Mouse (Mus musculus) heart, embryonic 14.5 days (tissue): Measurements from ENCODE around the gene 4930503B20Rik. TPM values are rescaled to one million over a fixed set of nuclear protein-coding genes. Genes with fewer than 3 reads are reported as not detected.

ENCODE experiments used
- ATAC-seq: fragments of 200-750 bp; cut with Nextera tagmentation; 2 replicates; pipeline ENCODE4 v1.8.0; 2017; ENCODE audit warnings: low read depth, moderate TSS enrichment; ENCODE audit not compliant: insufficient number of reproducible peaks, insufficient read depth, low FRiP score
- H3K27ac ChIP-seq, 2 experiments: fragments of 200-500 bp in 1 of 2; fragments of 300-500 bp in 1 of 2; sonication (generic) in 1 of 2; replicated peaks in 1 of 2; 2 replicates each; pipeline ENCODE4 v1.5.1; 2012 to 2014; ENCODE audit warnings: low read depth in 2 of 2, low read length in 2 of 2, control low read depth in 1 of 2, mild to moderate bottlenecking in 1 of 2, mixed read lengths in 1 of 2; ENCODE audit not compliant: control insufficient read depth in 1 of 2, insufficient read depth in 1 of 2
- H3K27me3 ChIP-seq: fragments of 300-500 bp; sonication (generic); 2 replicates; pipeline ENCODE4 v1.6.1; 2014; ENCODE audit warnings: mild to moderate bottlenecking, low read length, control low read depth; ENCODE audit not compliant: control insufficient read depth, insufficient read depth
- H3K36me3 ChIP-seq: fragments of 300-500 bp; sonication (generic); 2 replicates; pipeline ENCODE4 v1.6.1; 2014; ENCODE audit warnings: mild to moderate bottlenecking, control low read depth, low read length, mixed read lengths; ENCODE audit not compliant: control insufficient read depth, insufficient read depth
- H3K4me1 ChIP-seq, 2 experiments: fragments of 200-500 bp in 1 of 2; fragments of 300-500 bp in 1 of 2; sonication (generic) in 1 of 2; 2 replicates each; pipeline ENCODE4 v1.6.1; 2012 to 2014; ENCODE audit warnings: low read length in 2 of 2, control low read depth in 1 of 2, mixed read lengths in 1 of 2; ENCODE audit not compliant: control insufficient read depth in 2 of 2, insufficient read depth in 2 of 2
- H3K4me2 ChIP-seq: fragments of 300-500 bp; sonication (generic); 2 replicates; pipeline ENCODE4 v1.6.1; 2014; ENCODE audit warnings: mild to moderate bottlenecking, low read length
- H3K4me3 ChIP-seq, 2 experiments: fragments of 200-500 bp in 1 of 2; fragments of 300-500 bp in 1 of 2; sonication (generic) in 1 of 2; 2 replicates each; pipeline ENCODE4 v1.5.1; 2012 to 2014; ENCODE audit warnings: low read length in 2 of 2, mild to moderate bottlenecking in 2 of 2, control low read depth in 1 of 2, low read depth in 1 of 2, moderate library complexity in 1 of 2; ENCODE audit not compliant: control insufficient read depth in 1 of 2, insufficient read depth in 1 of 2
- H3K9ac ChIP-seq: fragments of 300-500 bp; sonication (generic); 2 replicates; pipeline ENCODE4 v1.6.1; 2014; ENCODE audit warnings: mild to moderate bottlenecking, low read length
- H3K9me3 ChIP-seq: fragments of 300-500 bp; sonication (generic); 2 replicates; pipeline ENCODE4 v1.6.1; 2016; ENCODE audit warnings: low read length, control low read depth; ENCODE audit not compliant: control insufficient read depth
- WGBS: fragments of 180-500 bp; shearing (Covaris S2); extraction: QIAGEN DNeasy Blood & Tissue Kit; methylation state at CpG from one replicate; pipeline ENCODE4 v1.1.7; 2014; 5-methylcytosine and 5-hydroxymethylcytosine counted together
- polyA plus RNA-seq: library from polyadenylated mRNA; unstranded; fragments of >200 nt; fragmentation: Nextera tagmentation; extraction: Ambion mirVana; gene quantifications from 2 replicates; pipeline ENCODE4 v1.2.1, GENCODE M21; 2014

4930503B20Rik gene
- polyA plus RNA-seq, 1 experiment from 2014 or later = not detected

- no peak for ATAC-seq
- Histone ChIP-seq H3K4me1 (peaks cover 10 to 17% of the 10 kb centered on the region in 2 experiments), H3K27ac (no peak overlapping the region), H3K4me3 (no peak overlapping the region), H3K36me3 (no peaks in the 10 kb centered on the region), H3K27me3 (no peaks in the 10 kb centered on the region), H3K9ac (no peak overlapping the region), H3K4me2 (no peak overlapping the region), H3K9me3 (no peaks in the 10 kb centered on the region)
- 84% methylated on average over 10 of the region's 10 CpGs for WGBS
Observed at GRCm38 (mm10) chr3:146650716-146651115, 401 bp downstream of the 4930503B20Rik start.

- Histone ChIP-seq H3K4me2 (no peak overlapping the region), H3K27ac (no peak overlapping the region), H3K27me3 (no peaks in the 10 kb centered on the region), H3K36me3 (no peaks in the 10 kb centered on the region), H3K9me3 (no peaks in the 10 kb centered on the region), H3K9ac (no peak overlapping the region), H3K4me1 (peaks cover 9 to 12% of the 10 kb centered on the region in 2 experiments), H3K4me3 (no peak overlapping the region)
- ATAC-seq = no peak
- WGBS = 71% methylated on average over 10 of the region's 10 CpGs
Observed at GRCm38 (mm10) chr3:146649311-146649894, 1.7 kb downstream of the 4930503B20Rik start.

GRCm38 (mm10) chr3:146641818-146642427 lies 9.2 kb downstream of the 4930503B20Rik start:
- H3K9ac ChIP-seq = no peak overlapping the region
- no peaks in the 10 kb centered on the region for H3K27me3 ChIP-seq
- H3K36me3 ChIP-seq = no peaks in the 10 kb centered on the region
- WGBS = 49% methylated on average over 4 of the region's 4 CpGs
- no peak overlapping the region for H3K4me3 ChIP-seq
- no peaks in the 10 kb centered on the region for H3K9me3 ChIP-seq
- peaks cover 0 to 8% of the 10 kb centered on the region in 2 experiments; a peak in 3 of 4 replicates for H3K4me1 ChIP-seq
- no peak overlapping the region for H3K4me2 ChIP-seq
- no peak for ATAC-seq
- no peak overlapping the region for H3K27ac ChIP-seq

GRCm38 (mm10) chr3:146632506-146632905 lies 18.6 kb downstream of the 4930503B20Rik start:
- H3K4me3 ChIP-seq = no peak overlapping the region
- peaks cover 0 to 4% of the 10 kb centered on the region in 2 experiments; a peak in 1 of 4 replicates for H3K4me1 ChIP-seq
- H3K9me3 ChIP-seq = no peaks in the 10 kb centered on the region
- H3K27me3 ChIP-seq = no peaks in the 10 kb centered on the region
- H3K36me3 ChIP-seq = no peaks in the 10 kb centered on the region
- no peak for ATAC-seq
- no peak overlapping the region for H3K9ac ChIP-seq
- H3K4me2 ChIP-seq = no peak overlapping the region
- H3K27ac ChIP-seq = no peak overlapping the region
- WGBS = 84% methylated on average over 5 of the region's 5 CpGs

GRCm38 (mm10) chr3:146628227-146628982 lies 22.7 kb downstream of the 4930503B20Rik start:
- Histone ChIP-seq H3K27me3 (no peaks in the 10 kb centered on the region), H3K9ac (no peak overlapping the region), H3K27ac (no peak overlapping the region), H3K36me3 (no peaks in the 10 kb centered on the region), H3K4me2 (no peak overlapping the region), H3K4me3 (no peak overlapping the region), H3K9me3 (no peaks in the 10 kb centered on the region), H3K4me1 (peaks cover 0 to 4% of the 10 kb centered on the region in 2 experiments; a peak in 1 of 4 replicates)
- WGBS = 64% methylated on average over 8 of the region's 8 CpGs
- ATAC-seq = no peak

GRCm38 (mm10) chr3:146625766-146626165 lies 25.4 kb downstream of the 4930503B20Rik start:
- no peak overlapping the region for H3K9ac ChIP-seq
- no peaks in the 10 kb centered on the region for H3K36me3 ChIP-seq
- no peaks in the 10 kb centered on the region for H3K27me3 ChIP-seq
- no peak overlapping the region for H3K27ac ChIP-seq
- WGBS = 65% methylated on average over 4 of the region's 4 CpGs
- ATAC-seq = no peak
- H3K9me3 ChIP-seq = no peaks in the 10 kb centered on the region
- H3K4me2 ChIP-seq = no peak overlapping the region
- no peak overlapping the region for H3K4me3 ChIP-seq
- H3K4me1 ChIP-seq = peaks cover 5 to 7% of the 10 kb centered on the region in 2 experiments; a peak in 3 of 4 replicates

- no peaks in the 10 kb centered on the region for H3K27me3 ChIP-seq
- H3K36me3 ChIP-seq = no peaks in the 10 kb centered on the region
- H3K9ac ChIP-seq = no peak overlapping the region
- H3K4me2 ChIP-seq = no peak overlapping the region
- peaks cover 11 to 13% of the 10 kb centered on the region in 2 experiments; a peak in 3 of 4 replicates for H3K4me1 ChIP-seq
- no peak for ATAC-seq
- H3K4me3 ChIP-seq = no peak overlapping the region
- H3K27ac ChIP-seq = no peak overlapping the region
- 86% methylated on average over 11 of the region's 11 CpGs for WGBS
- H3K9me3 ChIP-seq = no peaks in the 10 kb centered on the region
Observed at GRCm38 (mm10) chr3:146621966-146622365, 29.2 kb downstream of the 4930503B20Rik start.
